Mouse (Mus musculus) liver, embryonic 14.5 days (tissue): Measurements from ENCODE around the gene Trp73. TPM values are rescaled to one million over a fixed set of nuclear protein-coding genes. Genes with fewer than 3 reads are reported as not detected.
A peak's percentile ranks its signal among the peaks of the same experiment; 100 is the strongest.

Source experiments
- ATAC-seq: fragments of 200-750 bp; cut with Nextera tagmentation; 2 replicates; pipeline ENCODE4 v1.8.0; 2017; ENCODE audit warnings: moderate number of reproducible peaks, mild to moderate bottlenecking, moderate library complexity; ENCODE audit not compliant: insufficient read depth
- DNase-seq, 3 experiments: peaks; one replicate each; pipeline ENCODE4 v3.0.0-alpha.2; 2012 to 2013; ENCODE audit warnings: low read depth in 3 of 3, low spot score in 3 of 3
- H3K27ac ChIP-seq: fragments of 300-500 bp; sonication (generic); 2 replicates; pipeline ENCODE4 v1.5.1; 2014; ENCODE audit warnings: moderate library complexity, mild to moderate bottlenecking, control low read depth, inconsistent platforms
- H3K27me3 ChIP-seq: fragments of 300-500 bp; sonication (generic); 2 replicates; pipeline ENCODE4 v1.6.1; 2014; ENCODE audit warnings: mild to moderate bottlenecking, low read length, moderate library complexity; ENCODE audit not compliant: control insufficient read depth, insufficient read depth
- H3K36me3 ChIP-seq: fragments of 300-500 bp; sonication (generic); replicated peaks from 2 replicates; pipeline ENCODE4 v1.6.1; 2014; ENCODE audit warnings: low read depth; ENCODE audit not compliant: control insufficient read depth, insufficient read depth
- H3K4me1 ChIP-seq, 2 experiments: fragments of 200-500 bp in 1 of 2; fragments of 300-500 bp in 1 of 2; sonication (generic) in 1 of 2; replicated peaks; 2 replicates each; pipeline ENCODE4 v1.6.1; 2012 to 2014; ENCODE audit warnings: antibody characterized with exemption in 1 of 2, inconsistent platforms in 1 of 2, low read length in 1 of 2; ENCODE audit not compliant: control insufficient read depth in 2 of 2, insufficient read depth in 2 of 2
- H3K4me2 ChIP-seq: fragments of 300-500 bp; sonication (generic); 2 replicates; pipeline ENCODE4 v1.6.1; 2014; ENCODE audit warnings: low read depth, mild to moderate bottlenecking, control low read depth, moderate library complexity
- H3K4me3 ChIP-seq, 2 experiments: fragments of 200-500 bp in 1 of 2; fragments of 300-500 bp in 1 of 2; sonication (generic) in 1 of 2; 2 replicates each; pipeline ENCODE4 v1.5.1; 2012 to 2014; ENCODE audit warnings: low read depth in 2 of 2, low read length in 2 of 2, mild to moderate bottlenecking in 2 of 2, control low read depth in 1 of 2, inconsistent platforms in 1 of 2, moderate library complexity in 1 of 2; ENCODE audit not compliant: insufficient read depth in 1 of 2
- H3K9ac ChIP-seq: fragments of 300-500 bp; sonication (generic); replicated peaks from 2 replicates; pipeline ENCODE4 v1.6.1; 2014; ENCODE audit warnings: mild to moderate bottlenecking, control low read depth, moderate library complexity
- H3K9me3 ChIP-seq: fragments of 300-500 bp; sonication (generic); 2 replicates; pipeline ENCODE4 v1.6.1; 2016; ENCODE audit warnings: low read length, mixed read lengths; ENCODE audit not compliant: control insufficient read depth
- CTCF ChIP-seq: IDR thresholded peaks from 2 replicates; pipeline ENCODE4 v1.5.1; 2016; ENCODE audit warnings: antibody characterized with exemption, low read depth, control low read depth
- EP300 ChIP-seq: IDR thresholded peaks from 2 replicates; pipeline ENCODE4 v1.6.1; 2016; ENCODE audit warnings: antibody characterized with exemption, low read depth
- WGBS: fragments of 180-500 bp; shearing (Covaris S2); extraction: QIAGEN DNeasy Blood & Tissue Kit; methylation state at CpG from one replicate; pipeline ENCODE4 v1.1.7; 2014; ENCODE audit not compliant: insufficient replicate concordance; 5-methylcytosine and 5-hydroxymethylcytosine counted together
- polyA plus RNA-seq, 2 experiments: library from polyadenylated mRNA; depleted of rRNA in 1 of 2; stranded (reverse) in 1 of 2; unstranded in 1 of 2; fragments of >200 nt; fragmentation: Nextera tagmentation in 1 of 2; extraction: Ambion mirVana in 1 of 2; gene quantifications; 2 replicates each; pipeline versions ENCODE4 v1.2.1 to v1.2.3; 2012 to 2014

Trp73 gene
- polyA plus RNA-seq, 2 experiments, result 0.01 to 0.06 TPM

DNA sequence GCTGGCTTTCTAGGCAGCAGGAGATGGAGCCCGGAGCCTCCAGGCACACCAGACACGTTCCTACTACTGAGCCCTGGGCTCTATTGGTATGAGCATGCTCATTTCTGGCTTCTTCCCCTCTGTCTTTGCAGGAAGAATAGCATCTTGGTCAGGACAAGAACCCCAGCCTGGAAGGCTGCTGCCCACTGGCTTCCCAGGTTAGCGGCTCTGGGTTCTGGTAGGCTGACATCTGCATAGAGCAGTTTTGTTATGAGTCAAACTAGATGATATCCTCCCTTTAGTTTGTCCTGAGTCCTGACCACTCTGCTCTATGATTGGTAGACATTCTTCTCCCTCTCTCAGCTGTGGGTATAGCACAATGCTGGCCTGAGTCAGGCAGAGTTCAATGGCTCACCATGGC lies 12.7 kb downstream of the Trp73 start:
- H3K36me3 ChIP-seq, result no peaks in the 10 kb centered on the region
- 58% methylated on average over 3 of the region's 3 CpGs for WGBS
- no peak overlapping the region for H3K27ac ChIP-seq
- no peak overlapping the region for H3K4me2 ChIP-seq
- DNase-seq, result no peak
- H3K4me3 ChIP-seq, result no peak overlapping the region
- H3K9ac ChIP-seq, result no peak overlapping the region
- peaks cover 5 to 9% of the 10 kb centered on the region in 2 experiments for H3K4me1 ChIP-seq
- H3K27me3 ChIP-seq, result no peaks in the 10 kb centered on the region; the same call in 1 of the 2 replicates
- no peaks in the 10 kb centered on the region for H3K9me3 ChIP-seq
- TF ChIP-seq CTCF, result no peak
- ATAC-seq, result no peak

DNA sequence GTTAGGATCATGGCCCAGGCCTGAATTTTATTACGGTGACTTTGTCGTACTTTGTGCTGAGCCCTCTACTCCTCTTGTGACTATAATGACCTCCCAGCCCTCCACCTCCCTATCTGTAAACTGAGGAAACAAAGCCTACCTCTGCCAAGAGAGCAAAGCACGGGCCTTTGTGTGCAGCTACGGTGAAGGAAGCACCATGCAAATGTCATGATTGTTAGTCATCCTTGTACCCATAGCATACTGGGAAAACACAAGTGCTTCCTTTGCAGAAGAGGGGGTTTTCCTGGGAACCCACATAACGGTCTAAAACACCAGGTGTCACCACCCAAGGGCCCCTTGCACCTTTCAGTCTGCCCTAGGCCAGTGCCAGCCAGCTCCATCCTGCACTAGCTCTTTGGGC lies 14.8 kb downstream of the Trp73 start:
- H3K36me3 ChIP-seq, result no peaks in the 10 kb centered on the region
- H3K9me3 ChIP-seq, result no peaks in the 10 kb centered on the region
- no peak overlapping the region for H3K27ac ChIP-seq
- WGBS, result 63% methylated on average over 5 of the region's 5 CpGs
- H3K9ac ChIP-seq, result no peak overlapping the region
- no peak for TF ChIP-seq EP300
- no peak for TF ChIP-seq CTCF
- H3K4me2 ChIP-seq, result no peak overlapping the region
- ATAC-seq (no peak), DNase-seq (no peak)
- no peaks in the 10 kb centered on the region; the same call in 1 of the 2 replicates for H3K27me3 ChIP-seq
- peaks cover 23 to 29% of the 10 kb centered on the region in 2 experiments for H3K4me1 ChIP-seq
- H3K4me3 ChIP-seq, result no peak overlapping the region

DNA sequence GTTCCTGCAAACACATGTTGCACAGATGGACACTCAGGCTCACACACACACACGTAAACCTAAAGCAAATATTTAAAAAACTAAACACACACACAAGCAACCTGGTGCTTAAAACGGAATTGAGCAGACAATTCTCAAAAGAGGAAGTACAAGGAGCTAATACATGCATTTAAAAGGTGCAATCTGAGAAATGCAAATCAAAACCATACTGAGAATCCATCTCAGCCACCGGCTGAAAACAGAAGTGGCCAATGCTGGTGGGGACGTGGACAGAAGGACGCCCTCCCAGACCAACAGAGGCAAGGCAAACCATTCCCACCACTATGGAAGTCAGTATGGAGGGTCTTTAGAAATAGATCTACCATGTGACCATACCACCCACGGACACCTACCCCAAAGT lies 16.5 kb downstream of the Trp73 start:
- Histone ChIP-seq H3K4me3 (no peak overlapping the region), H3K4me2 (no peak overlapping the region), H3K9me3 (no peaks in the 10 kb centered on the region), H3K36me3 (no peaks in the 10 kb centered on the region), H3K9ac (no peak overlapping the region), H3K27ac (no peak overlapping the region), H3K27me3 (no peaks in the 10 kb centered on the region), H3K4me1 (peaks cover 36 to 41% of the 10 kb centered on the region in 2 experiments)
- WGBS, result 54% methylated on average over 6 of the region's 6 CpGs
- no peak for DNase-seq
- TF ChIP-seq EP300 (no peak), CTCF (no peak)
- no peak for ATAC-seq

DNA sequence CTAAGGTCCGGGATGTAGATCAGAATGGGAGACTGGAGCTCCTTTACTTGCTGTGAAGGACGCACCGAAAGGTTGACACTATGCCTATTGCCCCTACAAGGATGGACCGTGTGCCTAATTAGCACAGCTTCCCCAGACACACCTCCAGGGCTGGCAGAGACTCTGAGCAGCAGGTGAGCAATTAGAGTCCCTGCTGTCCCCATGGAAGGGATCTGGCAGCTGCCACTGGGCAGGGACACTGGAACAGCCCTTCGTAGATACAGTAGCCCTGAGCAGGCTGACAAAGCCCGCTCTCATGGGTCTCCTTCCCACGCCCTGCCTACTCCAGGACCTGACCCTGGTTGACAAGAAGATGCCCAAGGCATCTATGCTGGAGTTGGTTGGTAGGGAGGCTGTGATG lies 17.6 kb downstream of the Trp73 start:
- Histone ChIP-seq H3K4me3 (no peak overlapping the region), H3K9ac (peak overlapping the region; percentile 59), H3K4me2 (peak overlapping the region; percentile 67), H3K27ac (peak overlapping the region; percentile 91; the same call in 1 of the 2 replicates), H3K27me3 (no peaks in the 10 kb centered on the region), H3K9me3 (no peaks in the 10 kb centered on the region), H3K36me3 (no peaks in the 10 kb centered on the region), H3K4me1 (peaks cover 39 to 51% of the 10 kb centered on the region in 2 experiments)
- DNase-seq (no peak), ATAC-seq (peak; percentile 40)
- WGBS, result 60% methylated on average over 7 of the region's 7 CpGs
- no peak for TF ChIP-seq EP300
- TF ChIP-seq CTCF, result no peak

DNA sequence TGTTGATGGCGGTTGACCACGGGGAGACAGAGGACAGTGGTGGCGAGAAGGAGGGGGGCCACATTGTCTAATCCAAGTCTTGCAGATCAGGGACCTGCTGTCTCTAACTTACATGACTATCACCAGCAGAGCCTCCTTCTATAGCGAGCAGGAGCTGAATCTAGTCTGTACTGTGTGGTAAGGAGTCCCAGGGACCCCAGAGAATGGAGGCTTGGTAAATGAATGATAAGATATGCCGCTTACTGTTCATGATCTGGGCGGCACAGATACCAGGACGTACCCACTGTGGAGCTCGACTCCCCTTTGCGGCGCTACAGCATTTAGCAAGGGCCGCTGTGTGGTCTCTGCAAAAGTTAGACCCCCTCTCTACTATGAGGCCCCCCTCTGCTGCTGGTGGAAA lies 18.2 kb downstream of the Trp73 start:
- peak overlapping the region; percentile 67 for H3K4me2 ChIP-seq
- no peaks in the 10 kb centered on the region for H3K36me3 ChIP-seq
- H3K4me1 ChIP-seq, result peaks cover 45 to 55% of the 10 kb centered on the region in 2 experiments
- H3K9me3 ChIP-seq, result no peaks in the 10 kb centered on the region
- 37% methylated on average over 11 of the region's 11 CpGs for WGBS
- TF ChIP-seq CTCF, result peak; percentile 31
- peak; percentile 93 for TF ChIP-seq EP300
- H3K27ac ChIP-seq, result peak overlapping the region; percentile 91
- H3K4me3 ChIP-seq, result peak overlapping the region; percentile 29 to 32
- no peaks in the 10 kb centered on the region for H3K27me3 ChIP-seq
- peak overlapping the region; percentile 59 for H3K9ac ChIP-seq
- peak; percentile 95 for ATAC-seq
- peak; percentile 64 to 74 (median 74) for DNase-seq
